Mouse (Mus musculus) MEL (cell line): ENCODE results near the gene Tmem131. TPM values are rescaled to one million over a fixed set of nuclear protein-coding genes. Genes with fewer than 3 reads are reported as not detected.
A peak's percentile ranks its signal among the peaks of the same experiment; 100 is the strongest.

Experiments used
- DNase-seq: peaks from one replicate; pipeline ENCODE4 v3.0.0; 2011; ENCODE audit warnings: low read depth, low spot score
- H3K27ac ChIP-seq: 2 replicates; pipeline ENCODE4 v1.5.1; 2012; ENCODE audit warnings: low read depth, mild to moderate bottlenecking, control low read depth, low read length, moderate library complexity; ENCODE audit not compliant: control insufficient read depth
- H3K27me3 ChIP-seq, 2 experiments: fragments of 150-350 bp in 1 of 2; sonication (generic) in 1 of 2; 2 replicates each; pipeline ENCODE4 v1.6.1; 2012; ENCODE audit warnings: low read length in 2 of 2, mild to moderate bottlenecking in 2 of 2, improper control_type of control experiment in 1 of 2, moderate library complexity in 1 of 2; ENCODE audit not compliant: insufficient read depth in 2 of 2, control insufficient read depth in 1 of 2
- H3K36me3 ChIP-seq, 2 experiments: 2 replicates each; pipeline ENCODE4 v1.6.1; 2012 to 2014; ENCODE audit warnings: low read length in 2 of 2, improper control_type of control experiment in 1 of 2, inconsistent platforms in 1 of 2, mild to moderate bottlenecking in 1 of 2; ENCODE audit not compliant: insufficient read depth in 2 of 2, control insufficient read depth in 1 of 2
- H3K4me1 ChIP-seq, 2 experiments: fragments of 150-350 bp in 1 of 2; sonication (generic) in 1 of 2; 2 replicates each; pipeline ENCODE4 v1.6.1; 2012; ENCODE audit warnings: low read length in 2 of 2, improper control_type of control experiment in 1 of 2, mild to moderate bottlenecking in 1 of 2; ENCODE audit not compliant: insufficient read depth in 2 of 2, control insufficient read depth in 1 of 2
- H3K4me3 ChIP-seq, 2 experiments: fragments of 150-350 bp in 1 of 2; sonication (generic) in 1 of 2; 2 replicates each; pipeline ENCODE4 v1.5.1; 2012; ENCODE audit warnings: low read depth in 2 of 2, low read length in 2 of 2, mild to moderate bottlenecking in 2 of 2, moderate library complexity in 2 of 2, control low read depth in 1 of 2, improper control_type of control experiment in 1 of 2; ENCODE audit not compliant: control insufficient read depth in 1 of 2, insufficient read depth in 1 of 2
- H3K79me2 ChIP-seq: 2 replicates; pipeline ENCODE4 v1.6.1; 2012; ENCODE audit warnings: mild to moderate bottlenecking, low read length, moderate library complexity; ENCODE audit not compliant: control insufficient read depth, poor library complexity, insufficient read depth
- H3K9ac ChIP-seq: 2 replicates; pipeline ENCODE4 v1.6.1; 2012; ENCODE audit warnings: low read depth, mild to moderate bottlenecking, control low read depth, low read length, moderate library complexity; ENCODE audit not compliant: control insufficient read depth, poor library complexity, severe bottlenecking
- H3K9me3 ChIP-seq: fragments of 150-350 bp; sonication (generic); replicated peaks from 2 replicates; pipeline ENCODE4 v1.6.1; 2012; ENCODE audit warnings: mild to moderate bottlenecking, low read length, improper control_type of control experiment, moderate library complexity; ENCODE audit not compliant: insufficient read depth
- CHD2 ChIP-seq: IDR thresholded peaks from 2 replicates; pipeline ENCODE4 v1.6.1; 2011; ENCODE audit warnings: low read length, improper control_type of control experiment
- EP300 ChIP-seq, 2 experiments: IDR thresholded peaks; 2 replicates each; pipeline ENCODE4 v1.6.1; 2011; ENCODE audit warnings: improper control_type of control experiment in 2 of 2, low read length in 2 of 2, low read depth in 1 of 2, mild to moderate bottlenecking in 1 of 2
- KAT2A ChIP-seq: conservative IDR thresholded peaks from 2 replicates; pipeline ENCODE4 v1.6.1; 2012; ENCODE audit warnings: low read depth, low read length, improper control_type of control experiment, inconsistent platforms
- MAFK ChIP-seq: IDR thresholded peaks from 2 replicates; pipeline ENCODE4 v1.6.1; 2011; ENCODE audit warnings: low read depth, mild to moderate bottlenecking, low read length, improper control_type of control experiment, borderline replicate concordance
- MXI1 ChIP-seq: IDR thresholded peaks from 2 replicates; pipeline ENCODE4 v1.6.1; 2011; ENCODE audit warnings: mild to moderate bottlenecking, low read depth, low read length, improper control_type of control experiment
- RCOR1 ChIP-seq: IDR thresholded peaks from 2 replicates; pipeline ENCODE4 v1.6.1; 2012; ENCODE audit warnings: low read depth, mild to moderate bottlenecking, inconsistent platforms, low read length, improper control_type of control experiment
- ZC3H11A ChIP-seq: IDR thresholded peaks from 2 replicates; pipeline ENCODE4 v1.6.1; 2012; ENCODE audit warnings: low read depth, mild to moderate bottlenecking, inconsistent platforms, low read length, improper control_type of control experiment
- polyA plus RNA-seq, 2 experiments: library from polyadenylated mRNA; stranded (reverse) in 1 of 2; unstranded in 1 of 2; fragments of >175 nt in 1 of 2; fragments of >200 nt in 1 of 2; gene quantifications; 2 replicates each; pipeline versions ENCODE4 v1.2.1 to v1.2.4; 2012; ENCODE audit warnings: low replicate concordance in 2 of 2, low read depth in 1 of 2; ENCODE audit not compliant: insufficient read length in 2 of 2, insufficient read depth in 1 of 2, missing spikeins in 1 of 2
- total RNA-seq: library from RNA; depleted of rRNA; stranded (reverse); fragments of 300-350 nt; gene quantifications from 2 replicates; pipeline ENCODE4 v1.2.3, GENCODE M21; 2012

The Tmem131 gene
- total and polyA plus RNA-seq, 3 experiments: 11.4 to 196 (median 48.8) TPM

DNA sequence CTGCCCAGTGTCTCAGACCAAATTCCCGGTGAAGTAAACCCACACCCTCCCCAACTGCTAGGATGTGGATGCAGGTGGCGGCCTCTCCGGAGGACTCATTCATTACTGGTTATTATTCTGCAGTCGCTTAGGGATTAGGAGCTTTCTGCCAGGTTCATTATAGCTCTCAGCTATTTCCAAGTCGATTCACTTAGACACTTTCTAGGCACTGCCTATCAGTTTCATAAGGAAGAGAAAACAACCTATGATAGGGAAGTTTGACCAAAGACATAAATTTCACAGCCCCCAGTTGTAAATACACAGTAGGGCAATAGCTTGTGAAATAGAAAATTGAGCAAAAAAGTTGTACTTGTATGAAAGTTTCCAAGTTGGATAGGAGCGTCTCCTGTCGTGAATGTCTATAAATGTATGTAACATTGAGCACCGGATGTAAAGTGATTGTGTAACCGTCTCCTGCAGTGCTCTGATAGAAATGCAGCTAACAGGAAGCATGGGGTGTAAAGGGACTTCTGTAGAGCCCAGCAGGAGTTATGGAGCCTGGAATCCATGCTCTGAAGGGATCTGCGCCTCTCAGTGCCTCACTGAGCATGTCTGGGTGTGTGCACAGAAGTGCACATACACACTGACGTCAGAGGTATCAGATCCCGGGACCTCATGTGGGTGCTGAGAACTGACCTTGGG is 107.1 kb downstream of the Tmem131 start:
- Histone ChIP-seq H3K36me3 (peaks cover 0 to 25% of the 10 kb centered on the region in 2 experiments; a peak in 3 of 4 replicates), H3K4me3 (no peak overlapping the region), H3K27ac (no peak overlapping the region), H3K9ac (no peak overlapping the region), H3K4me1 (no peaks in the 10 kb centered on the region), H3K9me3 (no peaks in the 10 kb centered on the region), H3K27me3 (no peaks in the 10 kb centered on the region), H3K79me2 (no peaks in the 10 kb centered on the region)
- no peak for DNase-seq
- no peak for TF ChIP-seq KAT2A

DNA sequence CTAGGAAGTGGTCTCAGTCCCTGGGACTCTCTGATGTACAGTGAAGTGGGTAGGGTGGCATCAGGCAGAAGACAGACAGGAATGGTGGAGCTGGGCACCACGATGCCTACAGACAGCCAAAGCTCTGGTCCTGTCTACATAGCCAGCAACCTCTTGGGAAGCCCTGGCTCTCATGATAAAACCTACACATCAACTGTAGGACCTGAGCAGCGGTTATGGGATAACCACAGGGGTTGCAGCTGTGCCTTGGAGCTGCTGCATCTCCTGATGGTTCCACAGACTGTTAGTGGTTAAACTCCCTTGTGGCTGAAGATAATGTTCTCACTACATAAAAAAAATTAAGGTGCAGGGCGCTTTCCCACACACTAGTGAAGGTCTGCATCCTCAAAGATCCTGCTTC is 107.9 kb downstream of the Tmem131 start:
- H3K4me3 ChIP-seq: no peak overlapping the region
- H3K9me3 ChIP-seq: no peaks in the 10 kb centered on the region
- no peaks in the 10 kb centered on the region for H3K27me3 ChIP-seq
- H3K79me2 ChIP-seq: no peaks in the 10 kb centered on the region
- TF ChIP-seq RCOR1: no peak
- no peak for TF ChIP-seq CHD2
- no peak for TF ChIP-seq MAFK
- peak in 1 of 2 experiments; percentile 5; a peak in 1 of 4 replicates for TF ChIP-seq EP300 (IDR thresholded peaks at IDR 0.05; ENCODE audit: low read depth in 1 of 2, low read length in 2 of 2)
- no peak overlapping the region for H3K27ac ChIP-seq
- no peak overlapping the region for H3K9ac ChIP-seq
- H3K36me3 ChIP-seq: peaks cover 0 to 22% of the 10 kb centered on the region in 2 experiments; a peak in 3 of 4 replicates
- H3K4me1 ChIP-seq: no peaks in the 10 kb centered on the region
- no peak for DNase-seq

DNA sequence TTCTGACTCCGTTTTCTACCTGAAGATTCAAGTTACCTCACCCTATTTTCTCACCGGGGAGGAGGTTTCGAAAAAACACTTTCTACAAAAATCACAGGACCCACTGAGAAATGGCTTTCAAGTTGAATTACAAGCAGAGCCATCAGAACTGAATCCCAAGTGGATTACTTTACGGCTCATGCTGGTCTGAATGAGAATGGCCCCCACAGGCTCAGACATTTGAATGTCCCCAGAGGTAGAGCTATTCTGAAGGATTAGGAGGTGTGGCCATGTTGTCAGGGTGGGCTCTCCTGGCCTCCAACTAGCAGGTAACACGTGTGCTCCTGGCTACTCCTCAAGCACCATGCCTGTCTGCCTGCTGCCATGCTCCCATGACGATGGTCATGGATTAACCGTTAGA is 109.4 kb downstream of the Tmem131 start:
- no peak for TF ChIP-seq MXI1
- no peak for TF ChIP-seq ZC3H11A
- Histone ChIP-seq H3K4me3 (no peak overlapping the region), H3K79me2 (no peaks in the 10 kb centered on the region)

More for the DNA sequence above, 109.4 kb downstream of the Tmem131 start:
- H3K9me3 ChIP-seq: no peaks in the 10 kb centered on the region
- H3K27ac ChIP-seq: no peak overlapping the region
- H3K36me3 ChIP-seq: peaks cover 0 to 18% of the 10 kb centered on the region in 2 experiments; a peak in 3 of 4 replicates
- no peak for DNase-seq
- H3K27me3 ChIP-seq: no peaks in the 10 kb centered on the region
- H3K9ac ChIP-seq: no peak overlapping the region
- H3K4me1 ChIP-seq: no peaks in the 10 kb centered on the region
